Mouse (Mus musculus) forebrain, postnatal 0 days (tissue): ENCODE data around the gene Spata19. TPM values are rescaled to one million over a fixed set of nuclear protein-coding genes. Genes with fewer than 3 reads are reported as not detected.

Source experiments
- ATAC-seq: fragments of 200-750 bp; cut with Nextera tagmentation; 2 replicates; pipeline ENCODE4 v1.8.0; 2017; ENCODE audit warnings: mild to moderate bottlenecking, moderate library complexity
- DNase-seq: peaks from one replicate; pipeline ENCODE4 v3.0.0-alpha.2; 2015
- H3K27ac ChIP-seq: fragments of 300-500 bp; sonication (generic); 2 replicates; pipeline ENCODE4 v1.5.1; 2014; ENCODE audit warnings: low read depth, mild to moderate bottlenecking, antibody characterized with exemption, low read length, moderate library complexity, mixed read lengths
- H3K27me3 ChIP-seq: fragments of 300-500 bp; sonication (generic); 2 replicates; pipeline ENCODE4 v1.6.1; 2014; ENCODE audit warnings: mild to moderate bottlenecking, low read length, mixed read lengths; ENCODE audit not compliant: insufficient read depth
- H3K36me3 ChIP-seq: fragments of 300-500 bp; sonication (generic); 2 replicates; pipeline ENCODE4 v1.6.1; 2014; ENCODE audit warnings: mild to moderate bottlenecking, moderate library complexity; ENCODE audit not compliant: insufficient read depth
- H3K4me1 ChIP-seq: fragments of 300-500 bp; sonication (generic); 2 replicates; pipeline ENCODE4 v1.6.1; 2014; ENCODE audit warnings: antibody characterized with exemption; ENCODE audit not compliant: insufficient read depth
- H3K4me2 ChIP-seq: fragments of 300-500 bp; sonication (generic); 2 replicates; pipeline ENCODE4 v1.6.1; 2014; ENCODE audit warnings: low read depth, mild to moderate bottlenecking, moderate library complexity
- H3K4me3 ChIP-seq: fragments of 300-500 bp; sonication (generic); 2 replicates; pipeline ENCODE4 v1.5.1; 2014; ENCODE audit warnings: low read depth, low read length, mixed read lengths
- H3K9ac ChIP-seq: fragments of 300-500 bp; sonication (generic); 2 replicates; pipeline ENCODE4 v1.6.1; 2014; ENCODE audit warnings: mild to moderate bottlenecking
- H3K9me3 ChIP-seq: fragments of 300-500 bp; sonication (generic); 2 replicates; pipeline ENCODE4 v1.6.1; 2016; ENCODE audit warnings: low read length
- CTCF ChIP-seq: sonication (generic); IDR thresholded peaks from 2 replicates; pipeline ENCODE4 v1.5.1; 2016; ENCODE audit warnings: antibody characterized with exemption, control low read depth, low read depth
- WGBS: fragments of 180-500 bp; shearing (Covaris S2); extraction: QIAGEN DNeasy Blood & Tissue Kit; methylation state at CpG from one replicate; pipeline ENCODE4 v1.1.7; 2014; 5-methylcytosine and 5-hydroxymethylcytosine counted together
- polyA plus RNA-seq: library from polyadenylated mRNA; unstranded; fragments of >200 nt; fragmentation: Nextera tagmentation; extraction: Ambion mirVana; gene quantifications from 2 replicates; pipeline ENCODE4 v1.2.1, GENCODE M21; 2015
- total RNA-seq: library from RNA; depleted of rRNA; stranded (reverse); fragments of >200 nt; gene quantifications from 2 replicates; pipeline ENCODE4 v1.2.3, GENCODE M21; 2014; rRNA removed

The Spata19 gene
- total and polyA plus RNA-seq, 2 experiments from 2014 or later = not detected

DNA sequence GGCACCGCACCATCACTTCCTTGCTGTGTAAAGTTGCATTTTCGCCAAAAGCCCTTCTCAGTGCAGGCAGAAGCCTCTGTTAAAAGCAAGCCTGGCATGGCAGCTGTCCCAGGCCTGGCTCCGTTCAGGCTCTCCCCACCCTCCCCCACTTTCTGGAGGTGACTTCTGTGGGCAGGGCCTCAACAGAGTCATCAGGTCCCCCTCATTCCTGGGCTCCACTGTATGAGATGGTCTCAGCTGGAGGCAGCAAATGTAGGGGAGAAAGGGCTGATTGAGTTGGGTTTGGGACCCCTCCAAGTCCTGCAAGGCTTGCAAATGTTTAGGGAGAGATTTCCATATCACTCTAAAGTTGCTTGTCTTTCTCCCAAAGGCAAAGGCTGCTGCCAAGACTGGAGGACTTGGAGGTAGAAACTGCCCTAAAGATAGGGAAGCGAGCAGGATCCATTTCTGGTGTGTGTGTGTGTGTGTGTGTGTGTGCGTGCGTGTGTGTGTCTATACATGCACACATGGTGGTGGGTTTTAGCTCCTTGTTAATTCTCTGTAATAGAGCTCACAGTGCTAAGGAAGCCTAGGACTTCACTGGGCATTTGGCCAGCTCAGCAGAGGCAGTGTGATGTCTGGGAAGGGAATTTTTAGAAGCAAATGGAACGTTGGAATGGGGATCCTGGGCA, 40.9 kb downstream of the Spata19 start:
- no peaks in the 10 kb centered on the region for H3K36me3 ChIP-seq
- peak overlapping the region; percentile 66 for H3K27ac ChIP-seq
- H3K4me2 ChIP-seq = no peak overlapping the region
- ATAC-seq (peak; percentile 85), DNase-seq (peak; percentile 82)
- peaks cover 8% of the 10 kb centered on the region; the same call in 1 of the 2 replicates for H3K4me1 ChIP-seq
- WGBS = 35% methylated on average over 7 of the region's 7 CpGs
- no peak overlapping the region for H3K4me3 ChIP-seq
- no peaks in the 10 kb centered on the region for H3K9me3 ChIP-seq
- H3K27me3 ChIP-seq = no peaks in the 10 kb centered on the region
- TF ChIP-seq CTCF = no peak
- H3K9ac ChIP-seq = no peak overlapping the region

DNA sequence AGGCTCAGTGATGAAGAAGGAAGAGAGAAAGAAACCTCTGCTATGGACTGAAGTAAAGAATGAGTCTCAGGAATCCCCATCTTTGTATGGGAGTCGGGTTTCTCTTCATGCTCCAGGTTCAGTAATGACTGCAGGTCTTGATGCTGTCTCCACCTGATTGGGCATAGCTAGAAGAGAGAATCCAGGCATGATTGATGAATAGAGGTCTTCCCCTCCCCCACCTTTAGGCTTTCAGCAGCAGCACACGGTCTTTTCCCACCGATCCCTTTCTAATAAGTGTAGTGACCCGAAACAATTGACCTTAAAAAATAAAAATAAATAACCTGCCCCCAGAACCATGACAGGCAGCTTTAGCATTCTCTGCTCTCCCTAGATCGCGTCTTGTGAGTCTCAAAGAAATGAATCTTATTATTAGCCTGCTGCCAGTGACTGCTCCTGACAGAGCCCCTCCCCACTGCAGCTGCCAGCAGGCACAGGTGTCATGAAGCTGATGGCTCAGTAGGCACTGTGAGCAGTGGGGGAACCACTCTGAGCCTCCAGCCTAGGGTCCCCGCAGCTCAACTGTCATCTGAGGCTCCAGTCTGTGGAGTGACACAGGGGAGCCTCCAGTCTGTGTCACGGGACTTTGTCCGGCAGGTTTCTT, 53.3 kb downstream of the Spata19 start:
- TF ChIP-seq CTCF = no peak
- Histone ChIP-seq H3K4me3 (no peak overlapping the region), H3K4me2 (no peak overlapping the region), H3K36me3 (no peaks in the 10 kb centered on the region), H3K4me1 (peaks cover 15% of the 10 kb centered on the region), H3K9ac (no peak overlapping the region), H3K27ac (no peak overlapping the region), H3K27me3 (no peaks in the 10 kb centered on the region), H3K9me3 (no peaks in the 10 kb centered on the region)
- ATAC-seq (no peak), DNase-seq (peak; percentile 26)
- WGBS = 28% methylated on average over 9 of the region's 9 CpGs

Other genes starting within 250 kb of the Spata19 start
- gene Jam3, start 241.4 kb upstream of the Spata19 start, total RNA-seq = 37.1 and 44.0 TPM in 2 replicates
- gene Jam3, start 241.4 kb upstream of the Spata19 start, polyA plus RNA-seq = 20.6 and 27.7 TPM in 2 replicates
- 22.5 and 30.8 TPM in 2 replicates for gene Igsf9b, start 97.6 kb upstream of the Spata19 start, total RNA-seq
- 5.6 and 11.8 TPM in 2 replicates for gene Igsf9b, start 97.6 kb upstream of the Spata19 start, polyA plus RNA-seq